Mouse (Mus musculus) frontal cortex, adult (tissue): ENCODE measurements around the gene Mdk.

Experiments
- ATAC-seq: cut with Nextera tagmentation; 2 replicates; pipeline ENCODE4 v1.9.2; 2017; ENCODE audit warnings: mild to moderate bottlenecking, moderate library complexity, mixed read lengths; ENCODE audit not compliant: low TSS enrichment

Mdk gene

DNA sequence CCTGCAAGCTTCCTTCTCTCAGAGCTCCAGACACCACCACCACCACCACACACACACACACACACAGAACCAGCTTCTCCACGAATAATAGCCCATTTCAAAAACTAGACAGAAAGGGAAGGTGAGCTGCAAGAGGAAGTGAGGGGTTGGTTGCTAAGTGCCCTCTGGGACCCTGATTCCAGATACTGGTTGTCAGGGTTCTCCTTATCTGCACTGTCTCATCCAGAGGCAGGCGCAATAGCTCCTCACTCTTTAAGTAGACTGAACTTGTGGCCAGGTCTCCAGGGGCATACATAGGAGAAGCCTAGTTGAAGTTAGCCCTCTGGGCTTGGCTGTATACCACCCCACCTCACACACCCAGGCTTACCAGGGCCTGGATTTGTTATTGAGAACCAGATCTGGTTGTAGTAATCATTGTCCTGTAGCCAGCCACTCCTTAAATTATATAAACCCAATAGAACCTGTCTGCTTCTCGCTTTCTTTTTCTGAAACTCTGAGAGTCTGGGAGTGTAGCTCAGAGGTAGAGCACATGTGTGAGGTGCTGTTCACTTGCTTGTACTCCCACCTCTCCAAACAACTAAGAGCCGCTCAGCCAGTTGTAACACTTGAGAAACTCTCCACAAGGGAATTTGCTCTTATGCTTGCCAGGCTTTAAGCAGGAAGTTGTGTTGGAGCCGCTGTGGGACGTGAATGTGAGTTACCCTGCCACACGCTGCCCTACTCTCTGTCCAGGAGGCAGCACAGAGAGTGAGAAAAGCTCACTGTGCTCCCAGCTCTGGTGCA is 18.6 kb downstream of the Mdk start:
- ATAC-seq, result no peak

- ATAC-seq, result 0 out of 2 replicates have a peak, but pooled peaks have one; percentile 11
Observed at GRCm38 (mm10) chr2:91912616-91913015, 19.5 kb downstream of the Mdk start.

- no peak for ATAC-seq
Observed at GRCm38 (mm10) chr2:91906141-91906540, 26.0 kb downstream of the Mdk start.

DNA sequence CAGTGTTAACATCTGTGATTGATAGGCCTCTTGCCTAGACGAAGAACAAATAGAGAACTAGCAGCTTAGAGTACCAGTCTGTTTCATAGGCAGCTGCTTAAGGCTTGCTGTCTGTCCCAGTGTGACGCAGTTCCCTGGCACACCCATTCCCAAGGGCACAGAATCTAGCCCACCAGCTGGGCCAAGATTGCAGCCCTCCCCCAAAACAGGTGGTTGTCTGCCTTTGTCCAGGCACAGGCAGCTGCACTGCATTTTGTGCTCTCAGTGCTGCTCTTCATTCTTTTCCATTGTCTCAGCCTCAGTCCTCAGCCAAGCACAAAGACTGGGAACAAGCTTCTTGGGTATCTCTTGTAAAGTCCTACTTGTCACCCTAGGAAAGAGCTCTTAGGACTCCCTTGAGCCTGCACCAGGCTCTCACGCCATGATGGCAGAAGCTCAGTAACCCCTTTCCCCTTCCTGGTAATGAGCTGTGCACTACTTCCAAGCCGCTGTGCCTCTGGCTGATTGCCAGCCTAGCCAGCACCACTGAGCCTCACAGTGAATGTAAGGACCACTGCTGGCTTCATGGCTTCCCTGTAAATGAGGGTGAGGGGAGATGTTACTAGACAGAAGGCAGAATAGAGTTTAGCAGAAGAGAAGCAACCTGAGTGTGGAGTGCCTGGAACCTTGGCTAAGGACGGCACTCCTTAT is 27.3 kb downstream of the Mdk start:
- ATAC-seq, result peak; percentile 25

DNA sequence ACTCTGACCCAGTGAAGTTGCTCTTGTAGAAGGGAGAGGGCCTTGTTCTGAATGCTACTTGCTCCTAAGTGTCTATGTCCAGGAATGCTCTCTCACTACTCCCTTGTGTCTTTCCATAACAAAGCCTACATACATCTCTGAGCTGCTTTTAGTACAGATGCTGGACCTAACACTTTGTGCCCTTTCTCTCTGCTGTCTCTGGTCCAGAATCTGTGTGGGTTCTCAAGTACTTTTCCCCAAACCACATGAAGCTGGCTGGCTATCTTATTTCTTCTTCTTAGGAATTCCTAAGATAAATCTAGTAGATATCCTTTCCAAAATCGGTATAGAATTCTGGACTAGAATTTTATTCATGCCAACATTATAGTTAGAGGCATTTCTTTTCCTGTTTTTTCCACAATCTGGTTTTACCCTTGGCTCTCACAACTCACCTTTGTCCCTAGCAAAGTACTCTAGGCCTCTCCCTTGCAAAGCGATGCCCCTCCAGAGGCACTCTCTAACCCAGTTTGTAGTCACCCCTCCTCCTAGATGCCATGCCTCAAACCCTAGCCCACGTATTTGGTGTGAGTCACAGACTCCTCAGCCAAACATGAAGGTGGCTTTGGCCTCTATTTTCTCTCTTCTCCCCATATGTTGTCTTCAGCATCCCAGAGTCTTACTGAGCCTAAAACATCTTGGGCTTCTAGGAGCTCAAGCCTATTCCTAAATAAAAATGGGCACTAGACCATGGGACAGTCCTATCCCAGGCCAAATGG is 28.7 kb downstream of the Mdk start:
- ATAC-seq, result peak; percentile 75

DNA sequence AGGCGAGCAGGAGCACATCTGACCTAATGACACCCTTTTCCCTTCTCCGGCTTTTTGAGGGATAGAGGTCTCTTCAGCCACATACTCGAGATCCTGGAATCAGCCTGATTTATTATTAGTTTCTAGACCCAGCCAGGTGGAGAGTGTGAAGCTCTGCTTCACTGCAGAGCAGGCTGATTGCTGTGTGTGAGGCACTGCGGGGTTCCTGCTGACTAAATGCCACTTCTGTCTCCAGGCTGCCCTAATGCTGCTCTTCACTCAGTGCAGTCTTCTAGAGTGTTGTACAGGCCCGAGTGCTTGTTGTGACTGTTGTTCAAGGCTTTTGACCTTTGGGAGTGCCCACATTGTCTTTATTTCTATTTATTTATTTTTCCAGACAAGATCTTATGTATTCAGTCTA is 29.8 kb downstream of the Mdk start:
- no peak for ATAC-seq

- ATAC-seq, result no peak
Observed at GRCm38 (mm10) chr2:91900431-91900830, 31.7 kb downstream of the Mdk start.

DNA sequence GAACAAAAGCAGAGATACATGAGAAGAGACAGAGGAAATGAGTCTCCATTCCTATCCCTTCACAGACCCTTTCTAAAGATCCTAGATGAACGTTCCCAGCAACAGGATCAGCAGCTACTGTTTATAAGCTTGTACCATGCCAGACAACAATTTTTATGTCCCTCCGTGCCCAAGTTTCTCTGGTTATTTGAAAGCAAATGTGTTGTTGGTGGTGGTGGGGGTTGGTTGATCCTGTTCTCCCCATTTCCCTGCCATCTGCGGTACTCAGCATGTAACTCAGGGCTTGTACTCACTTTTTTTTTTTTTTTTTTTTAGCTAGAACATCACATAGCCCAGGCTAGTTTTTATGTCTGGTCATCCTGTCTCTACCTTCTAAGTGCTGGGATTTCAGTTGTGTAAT is 33.0 kb downstream of the Mdk start:
- no peak for ATAC-seq

DNA sequence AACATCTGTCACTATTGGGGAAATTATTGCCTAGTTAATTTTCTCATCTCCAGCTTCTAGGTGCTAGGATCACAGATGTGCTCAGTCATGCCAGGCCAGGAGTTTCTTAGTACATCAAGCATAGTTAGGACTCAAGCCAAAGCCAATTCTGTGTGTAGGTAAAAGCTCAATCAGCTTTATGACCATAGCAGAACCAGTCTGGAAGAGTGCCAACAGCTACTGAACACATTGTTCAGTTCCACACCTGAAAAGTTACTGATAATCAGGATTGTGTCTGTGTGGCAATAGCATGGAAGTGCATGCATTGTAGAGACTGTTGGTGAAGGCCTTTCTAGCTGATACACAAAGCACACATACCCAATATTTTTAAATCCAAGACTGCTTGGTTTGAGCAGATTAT is 34.1 kb downstream of the Mdk start:
- ATAC-seq, result no peak

GRCm38 (mm10) chr2:91895401-91895800 is 36.7 kb downstream of the Mdk start:
- ATAC-seq, result no peak

- no peak for ATAC-seq
Observed at GRCm38 (mm10) chr2:91894716-91895115, 37.4 kb downstream of the Mdk start.

GRCm38 (mm10) chr2:91884616-91885015 is 47.5 kb downstream of the Mdk start:
- no peak for ATAC-seq

GRCm38 (mm10) chr2:91883961-91884360 is 48.1 kb downstream of the Mdk start:
- ATAC-seq, result no peak
